Mouse (Mus musculus) right cerebral cortex, adult 2 months (tissue): ENCODE measurements around the gene Olfr716.
"Not testable (repeated sequence)": the region's sequence is repeated elsewhere in the genome, so short reads cannot be mapped to it uniquely, and the experiment has no call there.

Source experiments
- DNase-seq, 2 experiments: peaks; one replicate each; pipeline ENCODE4 v3.0.0; 2021 to 2022; ENCODE audit warnings: low spot score in 2 of 2

Olfr716 gene

GRCm38 (mm10) chr7:107138027-107138426, at the start of gene Olfr716:
Gene Olfr716, plus strand, starts transcription at chr7:107138327.
- not testable (repeated sequence) for DNase-seq

GRCm38 (mm10) chr7:107092920-107093319, 45.2 kb upstream of the Olfr716 start, which contains the start of gene Olfr17:
Gene Olfr17, plus strand, starts transcription at chr7:107093220.
- DNase-seq, result no peak

- not testable (repeated sequence) for DNase-seq
These were observed 27.9 kb upstream of the Olfr716 start, which contains the start of gene Olfr715b for GRCm38 (mm10) chr7:107110269-107110668. Gene Olfr715b, minus strand, starts transcription at chr7:107110369.

- not testable (repeated sequence) for DNase-seq
These were observed 7.1 kb upstream of the Olfr716 start, which contains the start of gene Olfr715 for GRCm38 (mm10) chr7:107130983-107131382. Gene Olfr715, minus strand, starts transcription at chr7:107131083.

DNA sequence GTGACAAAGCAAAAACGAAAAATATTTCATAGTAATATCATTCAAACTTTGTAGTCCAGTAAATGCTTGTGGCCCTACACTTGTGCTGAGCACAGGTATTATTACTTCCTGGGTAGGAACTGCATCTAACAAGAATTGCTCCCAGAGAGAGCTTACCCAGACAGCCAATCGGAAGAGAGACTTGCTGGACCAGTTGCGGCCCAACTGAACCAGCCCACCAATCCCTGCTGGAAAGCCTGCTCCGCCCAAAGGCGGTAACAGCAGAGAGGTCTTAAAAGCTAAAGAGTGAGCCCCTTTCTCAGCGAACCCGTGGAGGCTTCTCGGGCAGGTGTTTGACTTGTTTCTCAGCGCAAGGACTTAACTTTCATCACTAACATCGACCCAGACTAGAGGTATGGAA, 28.6 kb downstream of the Olfr716 start, which contains the start of gene Nlrp14:
TSS of gene Nlrp14 (plus strand) at position 301 of the 400 bp plus-strand sequence.
- no peak for DNase-seq

DNA sequence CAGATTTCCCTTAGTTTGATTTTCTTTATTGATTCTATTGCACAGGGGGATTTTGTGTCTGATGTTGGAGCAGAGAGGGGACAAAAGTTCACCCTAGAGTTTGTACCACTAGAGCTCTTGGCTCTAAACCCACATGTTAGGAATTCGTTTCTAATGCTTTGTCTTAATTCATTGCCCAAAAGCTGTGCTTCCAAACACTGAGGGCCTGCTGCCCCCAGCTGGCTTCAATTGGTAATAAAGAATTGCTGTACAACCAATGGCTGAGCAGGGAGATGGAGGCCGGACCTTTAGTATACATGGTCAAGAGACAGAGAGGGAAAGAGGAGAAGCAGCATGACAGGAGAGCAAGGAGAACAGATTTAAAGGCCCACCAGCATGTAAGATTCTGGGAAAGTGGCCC, 42.3 kb downstream of the Olfr716 start:
- no peak for DNase-seq
